Mouse (Mus musculus): ENCODE measurements around the gene Thoc7.

The Thoc7 gene

DNA sequence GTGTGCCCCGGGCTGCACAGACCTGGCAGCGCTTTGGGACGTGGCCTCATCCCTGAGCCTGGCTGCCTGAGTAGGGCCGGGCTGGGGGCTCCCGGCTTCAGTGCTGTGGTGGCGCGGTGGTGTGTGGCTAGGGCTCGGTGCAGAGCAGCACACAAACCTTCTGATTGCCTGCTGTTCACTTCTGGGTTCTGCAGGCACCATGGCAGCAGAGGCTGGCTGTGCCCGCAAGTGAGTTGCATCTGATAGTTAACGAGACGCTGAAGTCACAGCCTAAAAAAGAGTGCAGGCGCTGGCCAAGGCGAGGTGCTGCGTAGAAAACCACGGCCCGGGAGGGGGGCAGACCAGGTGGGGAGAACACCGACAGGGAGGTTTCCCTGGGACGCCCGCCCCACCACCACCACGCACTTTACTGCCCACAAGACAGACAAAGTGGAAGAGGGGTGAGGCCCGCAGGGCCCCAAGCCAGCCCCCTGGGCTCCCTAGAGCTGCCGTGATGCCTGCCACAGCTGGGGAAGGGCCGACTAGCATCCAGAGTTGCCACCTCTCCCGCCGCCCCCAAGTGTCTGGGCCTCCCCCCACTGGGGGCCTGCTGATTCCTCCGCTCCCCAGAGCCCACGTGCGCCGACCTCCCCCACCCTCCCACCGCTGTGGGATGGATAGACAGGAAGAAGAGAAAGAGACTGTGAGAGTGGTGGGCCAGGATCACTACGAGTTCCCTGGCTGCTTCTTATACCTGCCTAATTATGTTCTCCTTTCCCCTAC is 28.2 kb downstream of the Thoc7 start:
- in situ Hi-C loops (cut with MseI, MboI): no loop called here

DNA sequence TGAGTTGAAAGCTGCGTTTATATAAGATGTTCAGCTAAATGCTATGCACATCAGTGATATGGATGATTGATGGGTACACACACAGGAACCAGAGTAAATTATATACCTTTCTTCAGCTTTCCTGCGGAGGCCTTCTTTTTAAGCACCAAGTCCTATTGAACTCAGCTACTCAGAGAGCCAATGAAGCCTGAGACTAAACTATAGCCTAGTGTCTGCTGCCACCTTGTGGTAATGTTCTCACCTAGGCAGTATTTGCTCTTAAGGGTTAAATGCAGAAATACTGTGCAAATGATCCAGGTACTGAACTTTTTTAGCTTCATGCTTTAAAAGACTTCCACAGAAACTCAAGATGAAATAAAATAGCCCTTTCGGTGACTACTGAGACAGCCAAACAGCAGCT is 44.0 kb downstream of the Thoc7 start:
- in situ Hi-C loops (cut with MseI, MboI): loop anchor here (5.0 to 10.0 kb wide), 2 partner anchors 560 to 563 kb away; no protein-coding TSS in a partner anchor

DNA sequence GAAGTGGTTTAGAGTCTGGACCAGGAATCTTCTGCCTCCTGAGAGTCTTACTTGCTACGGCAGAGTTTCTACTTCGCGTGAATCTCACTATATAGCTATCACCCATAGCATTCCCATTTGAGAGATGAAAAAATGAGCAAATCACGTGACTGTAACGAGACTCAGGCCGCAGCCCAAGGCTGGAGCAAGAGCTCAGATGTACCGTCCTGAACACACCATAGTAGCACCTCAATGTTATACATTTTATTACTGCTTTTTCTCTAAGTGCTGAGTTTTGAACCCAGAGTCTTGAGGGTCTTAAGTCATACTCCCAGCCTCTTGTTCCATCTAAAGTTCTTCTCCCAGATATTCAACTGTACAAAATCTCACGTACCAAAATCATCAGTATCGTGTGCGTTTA is 44.4 kb downstream of the Thoc7 start:
- in situ Hi-C loops (cut with MseI, MboI): loop anchor here (5.0 to 10.0 kb wide), 2 partner anchors 560 to 562 kb away; no protein-coding TSS in a partner anchor

DNA sequence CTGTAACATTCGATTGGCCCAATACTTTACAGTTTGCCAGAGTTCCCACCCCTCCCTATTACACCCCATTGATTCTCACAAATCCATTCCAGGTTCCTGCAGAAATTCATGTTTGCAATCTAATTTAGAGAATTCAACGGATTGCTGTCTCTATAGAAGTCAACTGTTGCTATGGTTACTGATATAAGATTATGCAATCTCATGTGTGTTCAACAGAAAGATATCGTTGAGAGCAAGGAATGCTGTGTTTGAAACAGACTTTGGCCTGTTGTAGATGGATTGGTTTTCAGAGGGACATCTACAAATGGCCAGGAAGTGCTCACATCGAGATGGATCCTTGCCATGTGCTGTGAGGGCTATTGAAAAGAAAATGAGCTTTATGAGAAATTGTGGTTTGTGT is 46.4 kb downstream of the Thoc7 start:
- in situ Hi-C loops (cut with MseI, MboI): loop anchor here (5.0 to 10.0 kb wide), 2 partner anchors 558 to 560 kb away; no protein-coding TSS in a partner anchor

DNA sequence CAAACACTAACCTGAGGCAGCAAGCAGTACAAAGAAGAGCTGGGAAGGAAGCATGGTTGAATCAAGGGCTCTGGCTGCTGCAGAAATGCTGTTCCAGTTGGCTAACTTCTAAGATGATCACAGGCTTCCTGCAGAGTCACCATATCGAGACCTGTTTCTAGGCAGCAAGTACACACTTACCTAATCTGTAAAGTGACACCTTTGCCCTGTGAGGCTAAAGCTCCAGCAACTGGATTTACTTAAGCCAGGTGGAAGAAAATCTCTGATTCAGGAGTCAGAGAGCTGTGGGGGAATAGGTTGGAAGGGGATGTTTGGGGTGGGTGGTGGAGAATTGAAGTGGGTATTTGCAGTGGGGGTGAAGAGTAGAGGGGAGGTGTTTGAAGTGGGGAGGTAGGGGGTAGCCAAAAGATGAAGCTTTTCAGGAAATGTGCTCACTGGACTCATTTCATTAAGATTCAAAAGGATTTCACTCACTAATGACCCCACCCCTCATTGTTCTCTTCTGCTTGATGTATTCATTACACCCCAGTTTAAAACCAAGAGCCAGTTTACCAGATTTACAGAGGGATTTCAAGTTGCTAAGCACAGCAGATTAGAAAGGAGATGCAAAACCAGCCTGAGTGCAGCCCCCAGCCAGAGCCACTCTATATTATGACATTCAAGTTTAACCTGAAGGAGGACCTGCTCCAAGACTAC is 47.1 kb downstream of the Thoc7 start, which contains the start of gene Gm281:
TSS of gene Gm281 (minus strand) at position 92 of the 696 bp plus-strand sequence.
- in situ Hi-C loops (cut with MseI, MboI): loop anchor here (5.0 to 10.0 kb wide), 2 partner anchors 557 to 560 kb away; no protein-coding TSS in a partner anchor

DNA sequence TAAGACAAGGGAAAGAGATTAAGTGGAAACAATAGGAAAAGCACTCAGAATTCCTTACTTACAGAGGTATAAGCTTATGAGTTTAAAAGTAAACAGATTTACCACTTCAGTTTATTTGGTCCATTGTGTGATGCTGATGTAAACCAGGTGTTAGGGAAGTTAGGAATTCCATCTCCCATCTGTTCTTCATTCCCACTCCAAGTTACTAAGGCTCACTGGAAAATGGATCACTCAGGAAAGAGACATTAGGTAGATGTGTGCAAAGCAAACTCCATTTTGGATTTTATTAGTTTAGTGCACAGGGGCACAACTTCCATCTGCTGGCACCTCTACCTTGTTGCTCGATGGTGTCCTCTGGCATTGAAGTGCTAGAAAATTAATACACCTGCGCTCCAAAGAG is 51.5 kb downstream of the Thoc7 start:
- in situ Hi-C loops (cut with MseI, MboI): loop anchor here in 1 of 2 experiments (10.0 kb wide), 1 partner anchor 555 kb away; no protein-coding TSS in a partner anchor

DNA sequence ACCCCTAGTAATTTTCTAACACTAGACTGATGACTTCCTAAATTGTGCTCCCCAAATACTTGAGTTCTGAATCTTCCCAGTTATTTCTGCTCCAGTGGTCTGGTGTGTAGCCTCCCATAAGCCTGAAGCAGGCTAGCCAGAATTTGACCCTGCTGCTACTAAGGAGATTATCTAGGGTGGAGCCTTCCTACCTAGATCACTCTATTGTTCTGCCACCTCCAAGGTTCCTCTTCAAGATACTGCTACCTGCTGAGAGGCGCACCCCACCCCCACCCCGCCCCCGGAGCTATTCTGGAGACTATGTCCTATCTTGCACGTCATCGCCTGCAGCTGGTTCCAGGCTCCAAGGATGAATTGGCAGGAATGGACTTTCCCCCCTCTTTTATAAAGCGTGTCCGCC is 54.5 kb downstream of the Thoc7 start:
- in situ Hi-C loops (cut with MseI, MboI): no loop called here

DNA sequence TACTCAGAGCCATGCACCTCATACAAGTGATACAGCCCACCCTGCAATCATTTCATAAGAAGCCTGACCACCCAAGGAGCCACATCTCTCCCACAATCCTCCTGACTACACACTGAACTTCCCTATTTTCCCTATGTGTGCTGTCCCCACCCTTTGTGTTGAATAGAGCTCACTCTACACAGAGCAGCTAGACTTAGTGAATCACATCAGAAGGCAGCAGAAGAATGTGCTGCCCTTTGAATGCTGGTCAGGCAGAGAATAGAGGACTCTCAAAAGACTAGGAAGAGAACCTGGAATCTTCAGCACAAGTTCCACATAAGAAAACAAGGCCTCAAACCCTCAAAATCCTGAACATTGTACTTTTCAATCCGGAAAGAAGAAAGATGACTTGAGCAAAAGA is 55.2 kb downstream of the Thoc7 start:
- in situ Hi-C loops (cut with MseI, MboI): no loop called here

DNA sequence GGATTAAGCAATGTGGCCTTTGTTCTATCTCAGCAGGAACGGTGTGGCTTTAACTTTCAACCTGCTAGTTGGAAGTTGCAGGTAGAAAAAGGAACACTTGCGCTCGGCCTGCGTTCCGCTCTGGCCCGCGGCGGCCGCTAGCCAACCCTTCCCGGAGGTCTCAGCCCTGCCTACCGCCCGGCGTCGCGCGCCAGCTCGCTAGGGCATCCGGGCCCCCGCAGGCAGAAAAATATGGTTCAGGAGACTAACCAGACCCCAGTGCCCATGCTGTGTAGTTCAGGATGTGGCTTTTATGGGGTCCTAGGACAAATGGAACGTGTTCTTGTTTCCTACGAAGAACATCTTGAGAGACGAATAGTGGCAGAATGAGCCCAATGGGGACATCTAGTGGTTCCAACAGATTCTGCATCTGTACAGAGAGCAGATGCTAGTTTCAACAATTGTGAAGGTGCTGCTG is 60.0 kb downstream of the Thoc7 start:
- in situ Hi-C loops (cut with MseI, MboI): no loop called here

All from mouse trophoblast stem cell (cell line).